Mouse (Mus musculus) olfactory bulb, adult 2 months (tissue): ENCODE results near the gene Ndufa4l2. TPM values are rescaled to one million over a fixed set of nuclear protein-coding genes. Genes with fewer than 3 reads are reported as not detected.

Experiments
- H3K27ac ChIP-seq: fragments of 200-500 bp; 2 replicates; pipeline ENCODE4 v1.5.1; 2012; ENCODE audit warnings: low read depth, low read length; ENCODE audit not compliant: insufficient read depth
- H3K4me1 ChIP-seq: fragments of 200-500 bp; 2 replicates; pipeline ENCODE4 v1.6.1; 2012; ENCODE audit warnings: low read length; ENCODE audit not compliant: control insufficient read depth, insufficient read depth
- H3K4me3 ChIP-seq: fragments of 200-500 bp; 2 replicates; pipeline ENCODE4 v1.5.1; 2012; ENCODE audit warnings: mild to moderate bottlenecking, low read depth, low read length, moderate library complexity; ENCODE audit not compliant: insufficient read depth
- CTCF ChIP-seq: fragments of 200-500 bp; IDR thresholded peaks from 2 replicates; pipeline ENCODE4 v1.5.1; 2012; ENCODE audit warnings: low read depth, mild to moderate bottlenecking, low read length, moderate library complexity; ENCODE audit not compliant: insufficient read depth
- POLR2A ChIP-seq: fragments of 200-500 bp; IDR thresholded peaks from 2 replicates; pipeline ENCODE4 v1.6.1; 2012; ENCODE audit warnings: mild to moderate bottlenecking, low read depth, low read length, moderate library complexity; ENCODE audit not compliant: insufficient read depth
- WGBS: fragments of 180-500 bp; shearing (Covaris S2); methylation state at CpG from one replicate; pipeline ENCODE4 v1.1.7; 2018; 5-methylcytosine and 5-hydroxymethylcytosine counted together
- polyA plus RNA-seq: library from polyadenylated mRNA; stranded (reverse); fragments of >200 nt; gene quantifications from 2 replicates; pipeline ENCODE4 v1.2.4, GENCODE M21; 2012; ENCODE audit warnings: low replicate concordance; ENCODE audit not compliant: missing spikeins, insufficient read depth, insufficient read length

Gene Ndufa4l2
- polyA plus RNA-seq, 1 experiment: not detected

- TF ChIP-seq POLR2A: no peak
- H3K27ac ChIP-seq: no peak overlapping the region; the same call in 1 of the 2 replicates
- 40% methylated on average over 7 of the region's 7 CpGs for WGBS
- no peak overlapping the region for H3K4me3 ChIP-seq
- peaks cover 24% of the 10 kb centered on the region for H3K4me1 ChIP-seq
Observed at GRCm38 (mm10) chr10:127488856-127489255, 25.9 kb upstream of the Ndufa4l2 start.

DNA sequence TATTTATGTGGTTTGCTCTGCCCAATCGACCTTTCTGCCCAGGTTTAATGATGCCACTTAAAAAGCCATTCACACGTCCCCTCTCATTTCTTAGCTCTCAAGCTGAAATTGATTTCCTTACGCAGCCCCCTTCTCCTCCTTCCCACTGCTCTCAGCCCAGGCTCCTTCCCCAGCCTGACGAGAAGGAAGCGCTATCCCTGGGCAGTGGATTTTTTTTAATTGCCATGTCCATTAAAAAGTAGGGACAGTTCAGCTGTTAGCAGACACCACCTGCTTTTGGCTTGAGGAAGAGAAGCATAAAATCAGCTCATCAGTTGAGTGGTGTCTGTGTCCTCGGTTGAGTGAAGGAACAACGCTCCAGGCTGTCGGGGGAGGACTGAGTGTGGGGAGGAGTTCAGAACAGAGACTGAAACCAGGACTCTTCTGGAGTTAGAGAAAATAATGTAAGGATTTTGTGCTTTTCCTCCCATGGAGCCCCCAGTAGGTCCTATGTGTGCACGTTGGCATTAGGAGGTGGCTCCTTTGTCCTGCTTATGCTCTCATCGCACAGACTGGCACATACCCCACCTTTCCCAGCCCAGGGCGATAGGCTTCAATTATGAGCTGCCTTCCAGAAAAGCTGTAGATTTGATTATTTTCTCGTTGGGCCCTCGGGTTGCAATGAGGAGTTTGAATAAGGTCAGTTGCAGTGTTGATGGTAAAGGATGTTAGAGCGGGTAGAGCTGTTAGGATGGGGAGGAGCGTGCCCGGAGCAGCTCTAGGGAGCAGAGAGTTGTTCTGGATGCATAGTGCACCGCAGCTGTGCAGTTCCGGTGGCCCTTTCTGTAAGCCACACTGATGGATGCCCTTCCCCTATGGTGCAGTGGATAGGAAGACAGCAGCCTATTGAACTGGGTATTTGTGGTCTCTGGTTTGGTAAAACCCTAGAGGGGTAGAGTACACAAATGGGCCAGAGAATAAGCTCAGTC, 24.3 kb upstream of the Ndufa4l2 start:
- Histone ChIP-seq H3K27ac (no peak overlapping the region), H3K4me3 (no peak overlapping the region), H3K4me1 (peaks cover 29% of the 10 kb centered on the region)
- TF ChIP-seq POLR2A: no peak
- no peak for TF ChIP-seq CTCF
- WGBS: 53% methylated on average over 18 of the region's 18 CpGs

DNA sequence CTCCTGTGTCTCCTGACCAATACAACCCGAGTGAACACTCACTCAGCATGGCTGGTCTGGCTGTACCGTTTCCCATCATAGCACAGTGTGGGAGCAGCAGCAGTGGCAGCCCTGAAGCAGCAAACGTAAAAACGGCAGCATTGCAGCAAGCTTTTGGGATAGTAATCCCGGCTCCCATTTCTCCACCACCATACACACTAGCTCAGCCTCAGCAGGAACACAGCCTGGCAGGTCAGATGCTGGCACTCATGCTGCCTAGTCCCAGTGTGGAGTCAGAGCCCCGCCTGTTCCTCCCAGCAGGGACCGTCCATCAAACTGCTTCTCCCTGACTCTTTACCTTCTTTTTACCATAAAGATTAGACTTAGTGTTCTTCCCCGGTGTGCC, 23.6 kb upstream of the Ndufa4l2 start:
- Histone ChIP-seq H3K27ac (no peak overlapping the region), H3K4me1 (peaks cover 29% of the 10 kb centered on the region), H3K4me3 (no peak overlapping the region)
- no peak for TF ChIP-seq CTCF
- TF ChIP-seq POLR2A: no peak
- WGBS: 39% methylated on average over 8 of the region's 8 CpGs

GRCm38 (mm10) chr10:127492118-127492517, 22.6 kb upstream of the Ndufa4l2 start:
- WGBS: 48% methylated on average over 3 of the region's 3 CpGs
- Histone ChIP-seq H3K27ac (no peak overlapping the region), H3K4me3 (no peak overlapping the region), H3K4me1 (peaks cover 29% of the 10 kb centered on the region)
- TF ChIP-seq POLR2A (no peak), CTCF (no peak)

DNA sequence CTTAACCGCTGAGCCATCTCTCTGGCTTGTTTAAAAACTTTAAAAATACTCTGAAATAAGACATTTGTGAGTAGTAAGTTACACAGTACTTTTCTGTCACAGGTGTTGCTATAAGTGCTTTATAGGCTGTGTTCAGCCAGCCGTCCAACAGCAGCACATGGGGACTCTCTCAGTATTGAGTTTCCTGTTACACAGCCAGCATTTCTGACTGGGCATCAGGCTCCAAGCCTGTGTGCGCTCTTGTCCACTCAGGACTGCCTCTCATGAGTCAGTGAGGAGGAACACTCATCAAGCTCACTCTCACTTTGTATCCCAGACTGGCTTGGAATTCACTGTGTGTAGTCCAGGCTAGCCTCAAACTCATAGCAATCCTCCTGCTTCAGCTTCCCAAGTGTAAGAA, 18.6 kb upstream of the Ndufa4l2 start:
- no peak for TF ChIP-seq POLR2A
- no peak for TF ChIP-seq CTCF
- WGBS: 97% methylated on average over 3 of the region's 3 CpGs
- Histone ChIP-seq H3K4me1 (peaks cover 13% of the 10 kb centered on the region), H3K4me3 (no peak overlapping the region), H3K27ac (no peak overlapping the region)

GRCm38 (mm10) chr10:127499516-127499915, 15.3 kb upstream of the Ndufa4l2 start:
- TF ChIP-seq POLR2A (no peak), CTCF (no peak)
- H3K4me1 ChIP-seq: peaks cover 14% of the 10 kb centered on the region
- H3K27ac ChIP-seq: no peak overlapping the region
- WGBS: 54% methylated on average over 5 of the region's 5 CpGs
- no peak overlapping the region for H3K4me3 ChIP-seq

DNA sequence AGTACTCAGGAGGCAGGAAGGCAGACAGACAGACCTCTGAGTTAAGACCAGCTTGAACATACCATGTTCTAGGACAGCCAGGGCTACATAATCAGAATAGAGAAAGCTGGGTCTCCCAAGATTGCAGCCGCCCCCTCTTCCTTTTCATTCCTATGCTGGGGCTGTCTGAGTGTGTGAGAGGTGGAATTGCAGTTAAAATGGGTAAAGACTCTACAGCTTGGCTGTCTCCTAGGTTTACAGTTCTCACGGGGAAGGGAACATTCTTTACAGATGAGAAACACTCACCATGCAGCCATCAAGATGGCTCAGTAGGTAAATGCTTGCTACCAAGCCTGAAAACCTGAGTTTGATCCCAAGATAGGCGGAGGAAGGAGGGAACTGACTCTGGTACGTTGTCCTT, 14.7 kb upstream of the Ndufa4l2 start:
- Histone ChIP-seq H3K4me3 (no peak overlapping the region), H3K27ac (no peak overlapping the region), H3K4me1 (peaks cover 12% of the 10 kb centered on the region)
- TF ChIP-seq POLR2A: no peak
- no peak for TF ChIP-seq CTCF
- WGBS: 80% methylated on average over 4 of the region's 4 CpGs

- TF ChIP-seq CTCF (no peak), POLR2A (no peak)
- Histone ChIP-seq H3K27ac (no peak within 1 kb of the TSS), H3K4me3 (no peak within 1 kb of the TSS), H3K4me1 (peaks cover 14% of the 10 kb centered on the region)
- WGBS: 77% methylated on average over 13 of the region's 13 CpGs
Observed at GRCm38 (mm10) chr10:127500894-127501893, 13.6 kb upstream of the Ndufa4l2 start, which contains the start of gene Stac3. Gene Stac3 (plus strand): TSS chr10:127501686.
